Mouse (Mus musculus): ENCODE data around the gene Pink1. TPM values are rescaled to one million over a fixed set of nuclear protein-coding genes. Genes with fewer than 3 reads are reported as not detected.
A peak's percentile ranks its signal among the peaks of the same experiment; 100 is the strongest.

The Pink1 gene
- total RNA-seq, 2 experiments from 2014 or later = 162 to 169 TPM

DNA sequence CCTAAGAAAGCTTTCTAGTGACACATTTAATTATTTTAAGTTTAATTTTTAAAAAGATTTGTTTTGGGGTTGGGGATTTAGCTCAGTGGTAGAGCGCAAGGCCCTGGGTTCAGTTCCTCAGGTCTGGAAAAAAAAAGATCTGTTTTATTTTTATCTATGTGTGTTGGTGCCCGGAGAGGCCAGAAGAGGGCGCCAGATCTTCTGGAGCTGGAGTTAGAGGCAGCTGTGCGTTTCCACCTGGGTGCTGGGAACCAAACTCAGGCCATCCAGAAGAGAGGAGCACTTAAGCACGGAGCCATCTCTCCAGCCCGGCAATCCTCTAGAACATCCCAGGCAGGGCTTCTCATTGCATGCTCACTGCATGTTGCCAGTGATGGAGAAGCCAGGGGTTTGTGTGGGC, 9.7 kb downstream of the Pink1 start:
- DNase-seq (ENCODE audit: low spot score in 2 of 2) = no peak

DNA sequence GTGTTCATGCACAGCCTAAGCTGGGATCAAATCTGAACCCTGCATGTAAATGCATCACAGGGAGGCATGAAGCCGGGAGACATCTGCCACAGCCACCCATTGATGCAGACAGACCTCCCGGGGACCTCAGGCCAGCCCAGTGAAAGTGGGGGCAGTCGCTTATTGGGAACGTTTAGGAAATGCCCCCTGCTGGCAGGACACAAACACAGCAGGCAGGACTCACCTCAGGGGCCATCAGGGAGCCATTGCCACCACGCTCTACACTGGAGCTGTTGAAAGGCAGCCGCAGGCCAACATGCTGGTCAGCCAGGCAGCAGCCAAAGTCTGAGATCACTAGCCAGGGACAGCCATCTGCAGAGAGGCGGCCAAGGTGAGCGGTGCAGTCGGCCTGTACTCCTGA, 10.3 kb downstream of the Pink1 start:
- no peak for DNase-seq (ENCODE audit: low spot score in 2 of 2)

DNA sequence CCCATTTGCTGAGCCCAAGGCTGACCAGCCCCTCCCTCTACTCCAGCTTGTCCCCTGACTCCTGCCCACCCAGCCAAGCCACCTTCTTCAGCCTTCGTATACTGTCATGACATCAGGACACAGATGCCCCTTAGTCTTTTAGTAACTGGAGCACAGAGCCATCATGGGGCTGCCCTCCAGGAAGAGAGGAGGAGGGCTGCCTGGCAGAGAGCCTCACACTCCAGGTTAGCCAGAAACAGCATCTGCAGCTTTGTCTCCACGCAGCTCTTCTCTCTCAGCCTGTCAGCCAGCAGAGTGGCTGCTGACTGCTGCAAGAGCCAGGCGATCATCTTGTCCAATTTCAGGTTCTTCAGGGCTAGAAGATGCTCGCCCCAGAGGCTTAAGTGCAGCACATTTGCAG, 12.3 kb downstream of the Pink1 start:
- DNase-seq (ENCODE audit: low spot score in 2 of 2) = no peak

DNA sequence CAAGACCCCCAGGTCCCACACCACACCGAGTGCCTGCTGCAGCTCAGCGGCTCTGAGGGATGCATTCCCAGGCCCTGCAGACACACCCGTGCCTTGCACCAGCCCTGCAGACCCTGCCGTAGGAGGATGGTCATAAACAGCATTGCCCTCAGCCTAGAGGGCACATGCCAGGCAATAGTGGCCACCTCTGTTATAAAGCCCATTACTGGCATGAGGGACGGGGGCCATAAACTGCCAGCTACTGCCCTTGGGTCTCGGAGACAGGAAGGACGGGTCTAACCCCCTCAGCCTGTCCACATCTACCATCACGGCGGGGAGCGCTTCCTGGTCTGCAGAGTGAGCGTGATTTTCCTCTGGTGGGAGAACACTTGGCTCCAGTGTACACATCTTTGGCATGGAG, 13.1 kb downstream of the Pink1 start:
- DNase-seq (ENCODE audit: low spot score in 2 of 2) = no peak

DNA sequence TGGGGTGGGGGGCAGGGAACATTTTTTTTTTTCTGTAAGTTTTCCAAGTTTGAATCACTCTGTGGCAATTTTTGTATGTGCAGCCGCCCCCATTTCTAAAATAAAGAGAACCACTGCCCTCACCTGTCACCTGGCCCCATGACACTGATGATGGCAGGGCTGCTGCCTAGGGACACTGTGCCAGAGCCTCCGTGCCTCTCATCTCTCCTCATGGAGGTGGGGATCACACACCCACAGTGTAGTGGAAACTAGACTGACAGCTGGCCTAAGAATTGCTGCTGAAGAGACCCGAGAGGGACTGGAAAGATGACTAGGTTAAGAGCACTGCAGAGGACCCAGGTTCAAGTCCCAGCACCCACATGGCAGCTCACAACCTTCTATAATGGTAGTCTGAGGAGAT, 14.0 kb downstream of the Pink1 start:
- no peak for DNase-seq (ENCODE audit: low spot score in 2 of 2)

DNA sequence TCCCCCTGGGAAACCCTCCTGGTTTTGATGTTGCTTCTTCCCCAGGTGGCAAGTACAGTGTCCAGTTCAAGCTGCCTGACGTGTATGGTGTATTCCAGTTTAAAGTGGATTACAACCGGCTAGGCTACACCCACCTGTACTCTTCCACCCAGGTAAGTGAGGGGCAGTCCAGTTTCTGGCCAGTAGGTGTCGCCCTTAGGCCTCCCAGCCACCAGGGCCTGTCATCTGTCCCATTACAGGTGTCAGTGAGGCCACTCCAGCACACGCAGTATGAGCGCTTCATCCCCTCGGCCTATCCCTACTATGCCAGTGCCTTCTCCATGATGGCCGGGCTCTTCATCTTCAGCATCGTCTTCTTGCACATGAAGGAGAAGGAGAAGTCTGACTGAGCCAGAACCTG, 14.5 kb downstream of the Pink1 start:
- no peak for DNase-seq (ENCODE audit: low spot score in 2 of 2)

DNA sequence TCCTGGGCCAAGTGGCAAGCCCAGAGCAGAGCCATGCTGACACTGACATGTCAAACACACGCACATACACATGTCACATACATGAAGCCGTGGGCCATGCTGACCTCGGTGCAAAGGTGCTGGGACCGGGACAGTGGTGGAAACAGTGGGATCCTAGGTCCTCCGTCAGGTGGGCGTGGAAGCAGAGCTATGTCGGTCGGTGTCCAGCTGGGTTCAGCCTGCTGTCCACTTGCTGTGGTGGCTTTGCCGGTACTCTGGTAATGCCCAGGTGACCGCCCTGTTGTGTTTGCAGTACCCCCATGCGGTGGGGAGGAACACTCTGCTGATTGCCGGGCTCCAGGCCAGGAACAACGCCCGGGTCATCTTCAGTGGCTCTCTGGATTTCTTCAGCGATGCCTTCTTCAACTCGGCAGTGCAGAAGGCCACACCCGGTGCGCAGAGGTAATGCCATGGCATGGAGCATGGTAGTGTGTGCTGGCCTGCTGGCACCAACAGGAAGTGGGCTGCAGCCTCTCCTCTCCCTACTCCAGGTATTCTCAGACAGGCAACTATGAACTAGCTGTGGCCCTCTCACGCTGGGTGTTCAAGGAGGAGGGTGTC, 15.7 kb downstream of the Pink1 start:
- DNase-seq (ENCODE audit: low spot score in 2 of 2) = no peak

DNA sequence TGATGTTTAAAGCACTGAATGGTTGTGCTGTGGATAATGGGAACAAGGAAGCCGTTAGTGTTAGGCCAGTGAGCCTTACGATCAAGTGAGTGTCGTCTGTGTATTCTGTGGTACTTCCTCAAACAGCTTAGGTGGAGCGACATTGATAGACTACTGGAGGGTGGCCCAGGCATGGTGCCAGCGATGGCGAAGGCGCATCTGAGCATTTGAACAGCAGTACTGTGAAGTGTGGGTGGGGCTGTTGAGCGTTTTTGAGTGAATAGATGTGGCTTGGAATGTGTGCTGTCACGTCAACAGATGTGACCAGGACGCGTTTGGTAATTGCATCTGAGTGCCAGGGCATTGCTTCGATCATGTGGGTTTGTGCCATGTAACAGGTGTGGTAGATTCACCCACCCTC, 18.4 kb downstream of the Pink1 start:
- no peak for DNase-seq (ENCODE audit: low spot score in 2 of 2)

DNA sequence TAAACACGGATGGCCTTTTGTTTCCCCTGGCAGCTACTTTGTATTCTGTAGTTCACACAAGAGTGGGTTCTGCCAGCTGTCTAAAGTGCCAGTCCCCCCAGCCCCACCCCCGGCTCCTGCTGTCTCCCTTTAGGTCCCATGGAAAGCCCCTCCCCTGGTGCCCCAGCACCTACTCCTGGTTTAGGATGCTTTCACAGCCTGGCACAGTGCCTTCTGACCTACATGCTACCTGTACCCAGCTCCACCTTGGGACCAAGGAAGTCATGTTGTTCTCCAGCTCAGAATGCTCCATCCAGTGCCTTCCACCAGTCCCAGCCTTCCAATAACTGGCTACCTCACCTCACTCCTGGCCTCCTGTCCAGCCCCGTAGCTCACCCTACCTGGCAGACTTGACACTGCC, 19.1 kb downstream of the Pink1 start:
- no peak for DNase-seq (ENCODE audit: low spot score in 2 of 2)

DNA sequence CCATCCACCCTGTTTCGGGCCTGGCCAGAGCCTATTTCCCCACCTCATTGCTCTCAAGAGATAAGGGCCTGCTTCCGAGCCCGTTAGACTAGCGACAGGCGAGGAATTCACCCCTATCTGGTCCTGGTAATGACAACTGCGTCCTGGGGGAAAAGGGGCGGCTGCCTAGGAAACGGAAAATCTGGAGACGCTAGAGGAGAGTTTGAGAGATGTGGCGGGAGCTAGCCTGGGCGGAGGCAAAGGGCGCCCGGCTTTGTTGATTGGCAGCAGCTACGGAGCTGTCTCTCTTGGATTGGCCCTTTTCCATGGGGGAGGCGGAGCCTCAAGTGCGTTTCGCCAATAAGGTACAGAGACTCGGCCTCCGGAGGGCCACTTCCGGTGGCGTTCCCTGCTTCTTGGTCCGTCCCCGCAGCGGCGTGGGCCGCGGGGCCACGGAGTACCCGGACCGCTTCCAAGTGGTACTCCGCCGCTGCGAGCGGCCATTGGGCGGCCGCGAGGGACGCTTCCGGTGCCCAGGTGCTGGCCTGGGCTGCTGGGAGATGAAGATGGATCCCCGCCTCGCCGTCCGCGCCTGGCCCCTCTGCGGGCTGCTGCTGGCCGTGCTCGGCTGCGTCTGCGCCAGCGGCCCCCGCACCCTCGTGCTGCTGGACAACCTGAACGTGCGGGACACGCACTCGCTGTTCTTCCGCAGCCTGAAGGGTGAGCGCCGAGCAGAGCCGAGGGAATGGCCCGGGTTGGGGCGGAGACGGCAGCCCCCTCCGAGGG, 21.6 kb downstream of the Pink1 start, which contains the start of gene Ddost:
Gene Ddost, plus strand, starts transcription at position 391 of the 765 bp plus-strand sequence.
- DNase-seq (ENCODE audit: low spot score in 2 of 2) = peak; percentile 98 to 99

DNA sequence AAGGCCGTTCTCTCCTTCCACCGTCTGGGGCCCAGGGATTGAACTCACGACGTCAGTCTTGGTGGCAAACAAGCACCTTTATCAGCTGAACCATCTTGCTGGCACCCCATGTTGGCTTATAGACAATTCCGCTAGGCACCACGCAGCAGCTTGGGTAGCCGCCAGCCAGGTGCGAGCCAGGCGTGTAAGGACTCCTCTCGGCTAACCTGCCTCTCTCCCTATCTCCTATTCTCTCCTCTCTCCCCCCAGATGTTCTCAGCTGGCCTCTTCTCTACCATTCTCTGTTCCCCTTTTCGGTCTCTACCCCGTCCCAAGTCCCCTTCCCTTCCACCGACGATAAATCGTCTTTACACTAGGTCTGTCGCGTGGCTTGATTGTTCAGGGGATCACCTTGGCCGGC, 22.4 kb downstream of the Pink1 start:
- no peak for DNase-seq (ENCODE audit: low spot score in 2 of 2)

DNA sequence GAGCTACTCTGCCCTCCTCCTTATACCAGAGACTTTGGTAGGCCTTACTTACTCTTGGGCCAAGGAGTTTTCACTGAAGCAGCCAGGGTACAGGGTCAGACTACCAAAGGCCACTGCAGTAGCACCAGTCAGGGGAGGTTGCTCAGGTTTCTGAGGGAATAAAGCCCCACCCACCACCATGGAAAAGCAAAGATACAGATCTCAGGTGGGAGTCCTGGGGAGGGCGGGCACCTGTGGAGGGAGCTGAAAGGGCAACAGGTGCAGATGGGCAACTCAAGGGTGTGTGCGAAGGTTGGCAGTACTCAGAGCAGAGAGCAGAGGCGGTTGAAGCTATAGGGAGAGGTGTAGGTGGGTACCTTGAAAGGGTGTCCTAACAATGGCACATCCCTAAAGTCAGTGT, 23.1 kb downstream of the Pink1 start:
- no peak for DNase-seq (ENCODE audit: low spot score in 2 of 2)

DNA sequence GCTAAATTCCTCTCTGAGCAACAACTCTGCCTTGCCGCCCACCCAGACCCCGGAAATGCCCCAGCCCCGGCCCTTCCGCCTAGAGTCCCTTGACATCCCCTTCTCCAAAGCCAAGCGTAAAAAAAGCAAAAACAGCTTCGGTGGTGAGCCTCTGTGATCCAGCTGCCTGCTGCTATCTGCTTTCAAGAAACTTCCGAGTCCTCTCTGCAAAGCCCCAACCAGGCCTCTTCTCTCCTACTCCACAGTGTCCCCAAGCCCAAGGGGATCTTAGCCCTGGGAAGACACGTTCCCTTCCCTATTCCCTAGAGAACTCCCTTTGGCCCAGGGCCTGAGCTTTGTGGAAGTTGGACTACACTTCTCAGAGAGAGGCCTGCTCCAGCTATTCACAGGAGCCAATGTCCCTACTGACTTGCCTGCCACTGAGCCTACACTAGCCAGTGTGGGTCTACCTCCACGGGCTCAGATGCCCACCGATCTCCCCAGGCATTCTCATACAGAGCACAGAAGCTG, 24.8 kb downstream of the Pink1 start:
- no peak for DNase-seq (ENCODE audit: low spot score in 2 of 2)

DNA sequence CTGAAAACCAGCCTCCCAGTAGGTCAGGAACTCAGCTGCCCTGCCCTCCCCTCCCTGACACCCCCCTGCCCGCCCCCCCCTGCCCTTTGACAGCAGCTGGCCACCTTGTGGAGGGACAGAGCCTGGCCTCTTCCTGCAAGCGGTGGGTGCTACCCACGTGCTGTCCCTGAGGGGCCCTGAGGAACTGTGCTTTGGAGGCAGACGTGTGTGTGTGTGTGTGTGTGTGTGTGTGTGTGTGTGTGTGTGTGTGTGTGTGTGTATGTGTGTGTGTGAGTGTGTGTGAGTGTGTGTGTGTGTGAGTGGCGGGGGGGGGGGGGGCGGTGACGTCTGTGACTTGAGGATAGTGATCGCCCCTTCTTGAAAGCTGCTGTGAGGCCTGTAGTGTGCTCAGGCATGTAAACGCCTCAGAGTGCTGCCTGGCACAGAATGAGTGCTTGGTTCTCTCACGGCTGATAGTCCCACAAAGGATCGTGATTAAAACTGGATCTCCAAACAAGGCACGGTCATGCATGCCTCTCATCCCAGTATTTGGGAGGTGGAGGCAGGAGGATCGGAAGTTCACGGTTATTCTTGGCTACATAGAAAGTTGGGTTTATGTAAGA, 32.1 kb downstream of the Pink1 start:
- no peak for DNase-seq (ENCODE audit: low spot score in 2 of 2)

DNA sequence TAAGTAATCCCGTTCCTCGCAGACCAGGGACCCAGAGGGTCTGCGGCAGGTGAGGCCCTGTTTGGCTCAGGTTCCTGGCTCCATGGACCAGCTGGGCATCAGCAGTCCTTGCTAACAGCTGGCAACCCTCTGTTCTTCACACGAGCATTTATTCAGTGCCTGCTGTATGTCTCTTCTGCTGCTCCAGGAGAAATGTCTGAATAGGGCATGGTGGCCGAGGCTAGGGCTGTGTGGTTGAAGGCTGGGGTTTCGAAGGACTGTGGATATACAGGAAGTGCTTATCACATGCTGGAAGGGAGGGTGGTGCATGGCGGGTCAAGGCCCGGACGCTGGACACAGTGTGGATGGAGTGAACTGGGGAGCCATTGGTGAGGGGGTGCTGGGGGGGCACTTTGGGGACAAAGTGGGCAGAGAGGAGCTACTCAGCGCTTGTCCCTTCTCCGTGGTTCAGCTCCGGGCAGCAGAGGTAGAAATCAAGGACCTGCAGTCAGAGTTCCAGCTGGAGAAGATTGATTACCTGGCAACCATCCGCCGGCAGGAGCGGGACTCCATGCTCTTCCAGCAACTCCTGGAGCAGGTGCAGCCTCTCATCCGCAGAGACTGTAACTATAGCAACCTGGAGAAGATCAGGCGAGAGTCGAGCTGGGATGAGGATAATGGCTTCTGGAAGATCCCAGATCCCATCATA, 32.7 kb downstream of the Pink1 start:
- DNase-seq (ENCODE audit: low spot score in 2 of 2) = no peak

DNA sequence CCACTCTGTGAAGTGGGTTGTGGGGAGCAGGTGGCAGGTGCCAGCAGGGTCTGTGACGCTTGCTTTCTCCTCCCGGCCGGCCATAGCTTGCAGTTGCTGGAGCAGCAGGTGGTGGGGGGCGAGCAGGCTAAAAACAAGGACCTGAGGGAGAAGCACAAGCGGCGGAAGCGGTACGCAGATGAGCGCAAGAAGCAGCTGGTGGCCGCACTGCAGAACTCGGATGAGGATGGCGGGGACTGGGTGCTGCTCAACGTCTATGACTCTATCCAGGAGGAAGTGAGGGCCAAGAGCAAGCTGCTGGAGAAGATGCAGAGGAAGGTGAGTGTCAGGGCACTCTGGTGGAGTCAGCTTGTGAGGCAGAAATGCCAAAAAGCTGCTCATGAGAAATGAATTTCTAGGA, 34.1 kb downstream of the Pink1 start:
- DNase-seq (ENCODE audit: low spot score in 2 of 2) = no peak

DNA sequence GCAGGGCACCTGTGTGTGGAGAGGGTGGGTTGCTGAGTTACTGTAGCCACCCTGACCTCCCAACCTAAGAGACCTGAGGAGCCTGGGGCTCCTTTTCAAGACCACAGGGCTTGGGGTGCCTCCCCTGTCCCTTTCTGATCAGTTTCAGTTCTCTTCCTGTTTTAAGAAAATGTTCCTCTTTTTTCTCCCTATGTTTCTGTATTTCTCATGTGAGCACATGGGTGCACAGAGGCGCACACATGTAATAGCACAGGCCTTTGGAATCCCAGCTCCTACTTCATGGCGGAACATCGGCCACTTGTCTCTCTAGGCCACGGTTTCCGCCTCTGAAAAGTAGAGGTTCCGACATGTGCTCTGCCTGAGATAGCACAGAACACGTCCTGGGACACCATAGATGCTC, 37.4 kb downstream of the Pink1 start:
- no peak for DNase-seq (ENCODE audit: low spot score in 2 of 2)

DNA sequence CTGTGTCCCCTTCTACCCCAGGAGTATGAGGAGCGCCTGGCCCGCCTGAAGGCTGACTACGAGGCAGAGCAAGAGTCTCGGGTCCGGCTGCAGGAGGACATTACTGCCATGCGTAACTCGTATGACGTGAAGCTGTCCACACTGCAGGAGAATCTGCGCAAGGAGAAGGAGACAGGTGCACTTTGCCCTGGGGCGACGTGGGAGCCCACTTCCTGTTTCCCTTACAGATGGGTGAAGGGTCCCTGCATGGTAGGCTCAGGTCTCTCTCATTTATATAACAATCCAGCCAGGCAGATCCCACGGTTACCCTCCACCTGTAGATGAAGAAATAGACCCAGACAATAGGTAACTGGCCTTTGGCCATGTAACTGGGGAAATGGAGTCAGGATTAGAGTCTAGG, 39.7 kb downstream of the Pink1 start:
- DNase-seq (ENCODE audit: low spot score in 2 of 2) = no peak

DNA sequence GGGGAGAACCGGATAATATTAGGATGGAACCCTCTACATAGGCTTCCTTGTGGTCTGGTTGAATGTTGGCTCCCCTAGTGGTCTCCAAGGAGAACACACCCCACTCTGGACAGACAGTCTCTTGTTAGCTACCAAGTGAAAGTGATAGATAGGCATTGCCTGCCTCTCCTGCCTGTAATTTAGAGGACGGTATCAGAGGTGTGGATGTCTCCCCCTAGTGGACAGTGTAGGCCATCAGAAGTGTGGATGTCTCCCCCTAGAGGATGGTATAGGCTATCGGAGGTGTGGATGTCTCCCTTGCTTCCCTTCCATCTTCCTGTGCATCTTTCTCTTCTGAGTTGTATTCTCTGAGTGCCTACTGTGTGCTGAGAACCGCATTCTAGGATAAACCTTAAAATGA, 43.3 kb downstream of the Pink1 start:
- DNase-seq (ENCODE audit: low spot score in 2 of 2) = peak; percentile 51 to 86

DNA sequence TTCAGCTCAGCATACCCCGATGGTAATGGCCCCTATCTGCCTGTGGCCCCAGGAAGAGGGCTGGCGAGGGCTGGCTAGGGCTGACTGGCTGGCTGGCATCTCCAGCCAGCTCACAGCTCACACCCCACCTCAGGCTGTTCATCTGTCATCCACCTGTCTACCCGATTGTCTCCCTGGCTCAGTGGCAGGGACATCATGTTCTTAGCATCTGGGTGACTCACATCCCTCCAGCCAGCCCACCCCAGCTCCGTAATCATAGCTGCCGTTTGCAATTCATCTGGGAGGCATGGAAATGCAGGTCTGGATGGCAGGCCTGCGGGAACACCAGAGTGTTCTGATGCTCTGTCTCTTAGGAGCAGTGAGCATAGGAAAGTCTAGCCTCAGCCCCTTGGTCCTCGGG, 47.8 kb downstream of the Pink1 start:
- DNase-seq (ENCODE audit: low spot score in 2 of 2) = peak in 1 of 2 experiments; percentile 15

DNA sequence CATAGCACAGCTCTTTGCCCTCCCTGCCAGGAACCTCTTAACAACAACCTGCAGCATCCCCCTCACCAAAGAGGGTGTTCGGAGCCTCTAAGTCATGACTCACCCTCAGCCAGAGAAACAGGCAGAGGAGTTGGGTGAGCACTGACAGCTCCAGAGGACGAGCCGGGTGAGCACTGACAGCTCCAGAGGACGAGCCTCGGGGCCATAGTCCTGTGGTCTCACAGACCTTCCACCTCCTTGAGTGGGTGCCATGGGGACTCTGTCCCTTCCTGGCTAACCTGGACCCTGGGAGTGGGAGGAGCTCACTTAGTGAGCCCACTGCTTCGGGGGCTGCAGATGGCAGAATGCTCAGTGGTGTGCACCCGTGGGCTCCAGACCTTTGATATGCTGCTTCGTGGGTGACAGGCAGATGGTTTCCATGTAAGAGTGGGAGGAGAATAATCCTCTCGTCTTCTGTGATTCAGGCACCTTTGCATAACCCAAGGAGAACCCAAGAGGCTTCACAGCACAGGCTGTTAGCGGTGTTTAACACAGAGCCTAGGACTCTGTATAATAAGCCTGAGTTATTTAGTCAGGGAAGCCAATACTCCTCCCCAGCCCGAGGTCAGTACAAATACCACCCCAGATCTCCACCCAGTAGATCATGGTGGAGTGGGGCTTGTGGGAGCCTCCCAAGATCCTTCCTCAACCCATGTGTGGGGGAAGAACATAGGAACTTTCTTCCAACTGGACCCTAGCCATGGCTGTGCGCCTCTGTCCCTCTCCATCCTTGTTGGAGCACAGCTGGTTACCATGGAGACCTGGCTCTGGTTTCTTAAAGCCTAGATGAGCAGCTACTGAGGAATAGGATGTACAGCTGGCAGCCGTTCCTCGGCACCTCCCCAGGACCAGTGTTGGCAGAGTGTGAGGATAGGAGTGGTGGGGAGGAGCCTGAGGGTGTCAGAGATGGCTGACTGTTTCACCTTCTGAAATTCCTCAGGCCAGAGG, 53.8 kb downstream of the Pink1 start:
- peak in 1 of 2 experiments; percentile 54 for DNase-seq (ENCODE audit: low spot score in 2 of 2)
